Mouse (Mus musculus) left cerebral cortex, postnatal 4 days (tissue): Measurements from ENCODE around the gene Kcnq1. TPM values are rescaled to one million over a fixed set of nuclear protein-coding genes. Genes with fewer than 3 reads are reported as not detected.

ENCODE experiments used
- DNase-seq: peaks from one replicate; pipeline ENCODE4 v3.0.0-alpha.2; 2022
- intact Hi-C: fragments of 180-260 bp; cut with DNase I; formaldehyde crosslinking; loops from one replicate; pipeline ENCODE4 v1.15.1; 2025
- total RNA-seq, 2 experiments: library from RNA; stranded (reverse); gene quantifications; 2 replicates each; pipeline ENCODE4 v1.2.3; 2021

Gene Kcnq1
- total RNA-seq, 2 experiments from 2014 or later, result 1.1 to 1.5 TPM

GRCm38 (mm10) chr7:143174633-143175032 lies 68.5 kb downstream of the Kcnq1 start:
- intact Hi-C loops, result no loop called here

GRCm38 (mm10) chr7:143178831-143179230 lies 72.7 kb downstream of the Kcnq1 start:
- no peak for DNase-seq
- intact Hi-C loops, result no loop called here

More at GRCm38 (mm10) chr7:143174633-143175032, 68.5 kb downstream of the Kcnq1 start:
- DNase-seq, result no peak

GRCm38 (mm10) chr7:143180761-143181160 lies 74.6 kb downstream of the Kcnq1 start:
- intact Hi-C loops, result no loop called here
- DNase-seq, result peak; percentile 54

- no peak for DNase-seq
- intact Hi-C loops, result no loop called here
These were observed 75.1 kb downstream of the Kcnq1 start for GRCm38 (mm10) chr7:143181311-143181710.

- intact Hi-C loops, result no loop called here
- no peak for DNase-seq
These were observed 79.3 kb downstream of the Kcnq1 start for GRCm38 (mm10) chr7:143185506-143185905.

- intact Hi-C loops, result no loop called here
- DNase-seq, result no peak
These were observed 80.2 kb downstream of the Kcnq1 start for GRCm38 (mm10) chr7:143186378-143186777.

GRCm38 (mm10) chr7:143187181-143187580 lies 81.0 kb downstream of the Kcnq1 start:
- no peak for DNase-seq
- intact Hi-C loops, result no loop called here

GRCm38 (mm10) chr7:143188589-143188988 lies 82.4 kb downstream of the Kcnq1 start:
- no peak for DNase-seq
- intact Hi-C loops, result no loop called here

GRCm38 (mm10) chr7:143189965-143190722 lies 84.0 kb downstream of the Kcnq1 start:
- no peak for DNase-seq
- intact Hi-C loops, result no loop called here

GRCm38 (mm10) chr7:143190911-143191310 lies 84.7 kb downstream of the Kcnq1 start:
- intact Hi-C loops, result no loop called here
- no peak for DNase-seq

- intact Hi-C loops, result no loop called here
- no peak for DNase-seq
These were observed 86.2 kb downstream of the Kcnq1 start for GRCm38 (mm10) chr7:143192392-143192791.

- intact Hi-C loops, result no loop called here
- no peak for DNase-seq
These were observed 87.9 kb downstream of the Kcnq1 start for GRCm38 (mm10) chr7:143194064-143194463.

GRCm38 (mm10) chr7:143197951-143198440 lies 91.8 kb downstream of the Kcnq1 start:
- peak; percentile 70 for DNase-seq
- intact Hi-C loops, result no loop called here

GRCm38 (mm10) chr7:143198443-143198842 lies 92.3 kb downstream of the Kcnq1 start:
- intact Hi-C loops, result no loop called here

GRCm38 (mm10) chr7:143201255-143201654 lies 95.1 kb downstream of the Kcnq1 start:
- intact Hi-C loops, result no loop called here
- no peak for DNase-seq

More at GRCm38 (mm10) chr7:143198443-143198842, 92.3 kb downstream of the Kcnq1 start:
- DNase-seq, result no peak

GRCm38 (mm10) chr7:143203897-143204296 lies 97.7 kb downstream of the Kcnq1 start:
- intact Hi-C loops, result no loop called here

GRCm38 (mm10) chr7:143207044-143207443 lies 100.9 kb downstream of the Kcnq1 start:
- intact Hi-C loops, result no loop called here
- DNase-seq, result no peak

More at GRCm38 (mm10) chr7:143203897-143204296, 97.7 kb downstream of the Kcnq1 start:
- DNase-seq, result no peak

GRCm38 (mm10) chr7:143210796-143211195 lies 104.6 kb downstream of the Kcnq1 start:
- intact Hi-C loops, result no loop called here
- peak; percentile 27 for DNase-seq

GRCm38 (mm10) chr7:143251206-143251605 lies 145.0 kb downstream of the Kcnq1 start:
- intact Hi-C loops, result no loop called here
- DNase-seq, result no peak

GRCm38 (mm10) chr7:143253126-143253871 lies 147.1 kb downstream of the Kcnq1 start:
- no peak for DNase-seq
- intact Hi-C loops, result no loop called here

- intact Hi-C loops, result no loop called here
- DNase-seq, result no peak
These were observed 148.7 kb downstream of the Kcnq1 start for GRCm38 (mm10) chr7:143254901-143255300.

- intact Hi-C loops, result no loop called here
- no peak for DNase-seq
These were observed 155.1 kb downstream of the Kcnq1 start for GRCm38 (mm10) chr7:143261246-143261645.
